Mouse (Mus musculus) stomach, embryonic 16.5 days (tissue): ENCODE results near the gene Arhgap21. TPM values are rescaled to one million over a fixed set of nuclear protein-coding genes. Genes with fewer than 3 reads are reported as not detected.

Experiments
- ATAC-seq: fragments of 200-750 bp; cut with Nextera tagmentation; 2 replicates; pipeline ENCODE4 v1.8.0; 2017; ENCODE audit warnings: moderate number of reproducible peaks, moderate TSS enrichment; ENCODE audit not compliant: insufficient read depth, low FRiP score
- H3K27ac ChIP-seq: fragments of 300-500 bp; sonication (generic); 2 replicates; pipeline ENCODE4 v1.5.1; 2014; ENCODE audit warnings: low read length
- H3K27me3 ChIP-seq: fragments of 300-500 bp; sonication (generic); 2 replicates; pipeline ENCODE4 v1.6.1; 2014; ENCODE audit warnings: low read length, control low read depth, mixed read lengths; ENCODE audit not compliant: control insufficient read depth, insufficient read depth
- H3K36me3 ChIP-seq: fragments of 300-500 bp; sonication (generic); 2 replicates; pipeline ENCODE4 v1.6.1; 2014; ENCODE audit warnings: low read length; ENCODE audit not compliant: control insufficient read depth, insufficient read depth
- H3K4me1 ChIP-seq: fragments of 300-500 bp; sonication (generic); 2 replicates; pipeline ENCODE4 v1.6.1; 2014; ENCODE audit warnings: low read length, control low read depth, mixed read lengths; ENCODE audit not compliant: control insufficient read depth, insufficient read depth
- H3K4me2 ChIP-seq: fragments of 300-500 bp; sonication (generic); 2 replicates; pipeline ENCODE4 v1.6.1; 2014; ENCODE audit warnings: low read depth, low read length, mixed read lengths
- H3K4me3 ChIP-seq: fragments of 300-500 bp; sonication (generic); replicated peaks from 2 replicates; pipeline ENCODE4 v1.5.1; 2014; ENCODE audit warnings: mild to moderate bottlenecking, low read length
- H3K9ac ChIP-seq: fragments of 300-500 bp; sonication (generic); 2 replicates; pipeline ENCODE4 v1.6.1; 2014; ENCODE audit warnings: low read length
- H3K9me3 ChIP-seq: fragments of 300-500 bp; sonication (generic); replicated peaks from 2 replicates; pipeline ENCODE4 v1.6.1; 2016; ENCODE audit warnings: low read length, control low read depth; ENCODE audit not compliant: control insufficient read depth
- WGBS: fragments of 180-500 bp; shearing (Covaris S2); extraction: QIAGEN DNeasy Blood & Tissue Kit; methylation state at CpG from one replicate; pipeline ENCODE4 v1.1.7; 2014; 5-methylcytosine and 5-hydroxymethylcytosine counted together
- polyA plus RNA-seq: library from polyadenylated mRNA; unstranded; fragments of >200 nt; fragmentation: Nextera tagmentation; extraction: Ambion mirVana; gene quantifications from 2 replicates; pipeline ENCODE4 v1.2.1, GENCODE M21; 2015

The Arhgap21 gene
- polyA plus RNA-seq, 1 experiment from 2014 or later = 9.3 TPM

- Histone ChIP-seq H3K4me2 (no peak overlapping the region), H3K27ac (no peak overlapping the region), H3K27me3 (no peaks in the 10 kb centered on the region), H3K36me3 (no peaks in the 10 kb centered on the region), H3K4me1 (no peaks in the 10 kb centered on the region), H3K4me3 (no peak overlapping the region), H3K9ac (no peak overlapping the region), H3K9me3 (no peaks in the 10 kb centered on the region)
- WGBS = 77% methylated on average over 8 of the region's 8 CpGs
- no peak for ATAC-seq
Measured at GRCm38 (mm10) chr2:20811506-20811905, 157.2 kb downstream of the Arhgap21 start.

- Histone ChIP-seq H3K27me3 (no peaks in the 10 kb centered on the region), H3K27ac (no peak overlapping the region), H3K4me3 (no peak overlapping the region), H3K9me3 (no peaks in the 10 kb centered on the region), H3K4me1 (no peaks in the 10 kb centered on the region), H3K9ac (no peak overlapping the region), H3K4me2 (no peak overlapping the region), H3K36me3 (peaks cover 13% of the 10 kb centered on the region; the same call in 1 of the 2 replicates)
- 66% methylated on average over 8 of the region's 8 CpGs for WGBS
- no peak for ATAC-seq
Measured at GRCm38 (mm10) chr2:20801236-20801890, 167.3 kb downstream of the Arhgap21 start.

Other genes starting within 250 kb of the Arhgap21 start
- 1.1 and 1.5 TPM in 2 replicates for gene Enkur, start 236.5 kb upstream of the Arhgap21 start, polyA plus RNA-seq
- gene Thnsl1, start 236.8 kb upstream of the Arhgap21 start, polyA plus RNA-seq = 7.6 and 8.0 TPM in 2 replicates